Mouse (Mus musculus) kidney, adult 8-10 months (tissue): Measurements from ENCODE around the gene Llph.

Experiments used
- DNase-seq, 2 experiments: peaks; one replicate each; pipeline ENCODE4 v3.0.0; 2022

The Llph gene

GRCm38 (mm10) chr10:120219578-120220359 lies 7.1 kb upstream of the Llph start:
- no peak for DNase-seq

DNA sequence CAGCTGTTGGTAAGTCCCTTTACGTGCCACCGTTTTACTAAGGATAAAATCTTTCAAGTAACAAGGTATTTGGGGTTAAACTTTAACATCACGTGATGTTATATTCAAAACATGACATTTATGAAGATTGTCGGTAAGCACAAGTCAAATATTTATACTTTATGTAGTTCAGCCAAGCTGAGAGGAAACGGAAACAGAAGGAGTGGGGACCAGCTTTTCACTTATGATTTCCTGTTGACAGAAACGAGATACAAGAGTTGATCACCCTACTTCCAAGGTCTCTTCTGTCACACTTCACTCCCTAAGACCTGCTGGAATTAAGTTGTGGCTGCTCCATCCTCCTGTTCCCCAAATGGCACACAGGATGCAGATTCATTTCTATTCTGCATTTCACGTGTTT lies 6.1 kb upstream of the Llph start:
- no peak for DNase-seq

- DNase-seq: peak; percentile 35 to 63
Observed at GRCm38 (mm10) chr10:120231718-120232117, 4.8 kb downstream of the Llph start.

DNA sequence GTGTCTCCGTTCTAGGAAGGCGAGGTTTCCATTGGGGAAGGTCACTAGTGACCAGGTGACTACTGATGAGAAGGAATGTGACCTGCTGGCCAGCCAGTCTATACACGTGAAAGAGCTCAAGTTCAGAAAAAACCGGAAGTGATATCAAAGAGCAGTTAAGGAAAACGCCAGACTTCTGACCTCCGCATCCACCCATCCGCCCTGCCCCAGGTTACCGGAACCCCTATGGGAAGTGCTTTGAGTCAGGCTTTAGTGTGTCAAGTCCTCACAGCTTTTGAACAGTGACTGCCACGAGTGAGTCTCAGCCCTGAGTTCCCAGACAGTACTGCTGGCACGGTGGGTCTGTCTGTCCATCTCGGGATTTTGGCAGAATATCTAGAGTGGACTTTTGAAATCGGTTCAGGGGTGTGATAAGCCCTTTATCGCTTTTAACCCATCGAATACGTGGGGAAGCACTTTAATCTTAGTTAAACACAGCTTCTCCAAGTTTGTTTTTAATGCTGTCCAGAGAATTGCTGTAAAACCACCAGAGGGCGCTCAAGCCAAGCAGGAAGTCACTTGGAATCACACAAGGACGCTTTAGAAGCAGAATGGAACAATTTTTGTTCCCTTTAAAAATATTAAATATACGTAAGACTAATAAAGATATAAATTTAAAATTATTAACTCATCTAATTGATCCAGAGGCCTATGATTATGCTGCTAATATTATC lies 6.9 kb downstream of the Llph start:
- DNase-seq: peak; percentile 23 to 52

- no peak for DNase-seq
Observed at GRCm38 (mm10) chr10:120236855-120237254, 10.0 kb downstream of the Llph start.

DNA sequence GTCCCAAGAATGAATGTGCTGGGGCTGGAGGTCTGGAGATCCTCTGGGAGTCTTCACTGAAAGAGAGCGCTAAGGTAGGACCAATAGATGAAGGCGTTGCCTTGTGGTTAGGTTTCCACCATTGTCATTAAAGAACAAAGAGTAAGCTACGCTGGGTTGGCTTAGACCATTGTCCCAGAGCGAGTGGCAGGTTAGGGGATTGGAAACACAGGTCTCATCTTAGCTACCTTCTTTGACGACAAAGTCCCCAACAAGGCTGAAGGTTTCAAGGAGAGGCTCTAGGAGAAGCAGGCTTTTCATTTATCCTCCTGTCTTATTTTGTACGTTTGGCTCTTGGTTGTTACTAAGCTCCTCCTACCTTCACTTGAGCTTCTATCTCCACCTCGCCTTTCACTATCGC lies 11.4 kb downstream of the Llph start:
- DNase-seq: no peak

DNA sequence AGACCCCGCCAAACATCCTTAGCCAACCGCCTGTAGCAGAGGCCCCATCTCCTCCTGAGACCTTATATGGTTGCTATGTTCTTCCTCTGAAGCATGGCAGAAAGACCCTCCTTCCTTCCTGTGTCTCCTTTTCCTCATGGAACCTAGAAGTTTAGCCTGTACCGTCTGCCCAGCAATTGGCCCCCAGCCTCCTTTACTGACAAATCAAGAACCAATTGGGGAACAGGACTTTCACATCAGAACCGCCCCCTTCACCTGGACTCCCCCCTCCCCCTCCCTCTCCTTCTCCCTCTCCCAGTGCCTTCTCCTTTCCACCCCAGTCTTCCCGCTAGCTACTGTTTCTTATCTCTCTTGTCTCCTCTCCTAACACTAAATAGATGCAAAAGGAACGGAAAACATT lies 12.6 kb downstream of the Llph start:
- no peak for DNase-seq

- no peak for DNase-seq
Observed at GRCm38 (mm10) chr10:120242421-120242820, 15.6 kb downstream of the Llph start.

DNA sequence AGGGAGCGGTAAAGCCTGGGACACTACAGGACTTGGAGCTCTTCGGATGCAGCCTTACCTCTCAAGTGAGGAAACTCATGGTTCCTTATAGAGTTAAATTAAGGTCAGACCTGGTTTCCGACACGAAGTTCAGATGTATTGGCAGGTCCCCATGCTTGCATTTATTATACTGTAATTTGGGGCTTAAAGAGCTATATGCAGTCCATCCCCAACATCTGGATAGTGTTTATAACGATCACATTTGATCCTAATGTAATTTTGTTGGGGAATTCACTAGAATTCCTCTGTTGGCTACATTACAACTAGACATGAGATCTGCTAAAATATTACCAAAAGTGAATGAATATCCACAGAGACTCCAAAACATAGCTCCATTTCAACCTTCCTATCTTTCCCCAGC lies 18.8 kb downstream of the Llph start:
- no peak for DNase-seq

DNA sequence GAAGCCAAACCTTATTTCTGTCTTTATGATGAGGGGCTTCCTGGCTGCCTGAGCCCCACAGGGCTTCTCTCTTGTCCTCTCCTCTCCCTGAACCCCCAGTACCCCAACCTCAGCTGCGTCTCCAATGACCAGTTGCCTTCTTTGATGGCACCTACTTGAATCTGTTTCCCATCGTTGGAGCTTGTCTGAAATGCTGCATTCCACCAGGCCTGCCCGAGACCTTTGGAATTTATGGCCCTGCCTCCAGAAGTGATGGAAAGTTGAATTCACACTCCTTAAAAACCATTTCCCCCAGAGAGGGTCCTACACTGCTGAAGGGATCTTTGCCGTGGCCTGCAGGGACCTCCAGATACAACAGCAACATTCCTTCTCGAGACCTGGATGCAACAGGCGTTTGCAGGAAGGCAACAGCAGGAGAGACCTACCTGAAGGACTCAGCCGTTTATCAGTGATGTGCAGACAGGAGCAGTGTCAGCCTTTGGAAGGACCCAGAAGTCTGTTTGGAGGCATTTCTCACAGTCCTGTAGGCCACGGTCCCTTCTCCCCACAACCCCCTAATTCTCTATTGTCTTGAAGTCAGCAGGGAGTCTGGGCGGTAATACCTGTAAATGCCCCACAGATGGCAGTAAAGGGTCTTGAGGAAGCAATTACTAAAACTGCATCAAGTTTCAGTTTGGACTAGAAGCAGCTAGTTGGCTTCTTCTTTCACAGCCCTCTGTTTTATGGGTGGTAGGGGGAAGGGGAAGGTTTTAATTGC lies 20.3 kb downstream of the Llph start:
- DNase-seq: peak; percentile 41 to 57

DNA sequence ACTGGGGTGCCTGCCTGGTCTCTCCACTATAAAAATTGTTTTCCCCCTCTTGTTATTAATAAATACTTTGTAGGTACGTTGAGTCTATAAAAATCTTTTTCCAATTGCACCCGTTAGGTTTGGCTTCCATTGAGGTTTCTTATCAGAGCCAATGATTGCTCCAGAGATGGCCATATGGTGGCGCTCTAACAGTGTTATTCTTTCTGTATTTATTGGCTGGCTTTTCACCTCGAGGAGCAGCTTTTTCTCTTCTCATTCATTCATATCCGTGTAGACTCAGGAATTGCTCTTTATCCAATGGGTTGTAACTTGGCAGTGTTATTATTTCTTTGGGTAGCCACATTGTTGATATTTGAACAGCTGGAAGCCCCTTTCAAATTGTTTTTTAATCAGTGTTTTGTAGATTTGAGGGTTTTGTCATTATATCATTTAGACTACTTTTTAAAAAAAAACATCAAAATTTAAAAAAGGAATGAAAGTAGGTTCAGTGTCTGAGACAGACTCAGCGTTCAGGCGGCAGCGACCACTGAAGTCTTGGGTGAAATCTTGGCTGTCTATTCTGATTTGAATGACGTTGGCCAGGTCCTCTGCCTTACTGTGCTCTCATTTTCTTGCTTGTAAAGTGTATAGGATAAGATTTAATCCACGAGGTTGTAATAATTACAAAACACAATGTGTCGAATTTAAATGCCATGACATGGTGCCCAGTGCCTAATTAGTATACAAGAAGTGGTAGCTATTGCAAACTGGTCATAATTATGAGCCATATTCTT lies 24.2 kb downstream of the Llph start:
- no peak for DNase-seq

GRCm38 (mm10) chr10:120251791-120252190 lies 24.9 kb downstream of the Llph start:
- DNase-seq: no peak

- no peak for DNase-seq
Observed at GRCm38 (mm10) chr10:120252800-120253199, 25.9 kb downstream of the Llph start.

DNA sequence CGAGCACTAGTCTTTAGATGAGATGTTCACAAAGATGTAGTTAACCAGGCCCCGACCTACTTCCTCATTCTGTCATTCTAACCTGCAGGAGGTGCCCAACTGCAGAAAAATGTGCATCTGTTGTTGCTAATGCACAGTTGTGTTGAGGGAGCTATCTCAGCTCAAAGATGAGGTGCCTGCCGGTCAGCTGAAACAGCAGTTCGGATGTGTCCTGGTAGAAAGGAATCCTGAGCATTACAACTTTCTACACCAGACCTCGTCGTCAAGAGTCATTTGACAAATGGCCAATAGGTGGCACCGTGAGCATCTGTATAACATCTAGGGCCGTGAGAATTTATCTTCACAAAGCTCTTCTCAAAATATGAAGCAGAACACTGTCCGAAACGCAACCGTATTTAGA lies 30.4 kb downstream of the Llph start:
- DNase-seq: peak in 1 of 2 experiments; percentile 55

GRCm38 (mm10) chr10:120267790-120268189 lies 40.9 kb downstream of the Llph start:
- DNase-seq: no peak

GRCm38 (mm10) chr10:120269946-120270345 lies 43.1 kb downstream of the Llph start:
- DNase-seq: no peak

- peak; percentile 11 to 55 for DNase-seq
Observed at GRCm38 (mm10) chr10:120270777-120271176, 43.9 kb downstream of the Llph start.

GRCm38 (mm10) chr10:120271318-120271717 lies 44.4 kb downstream of the Llph start:
- DNase-seq: no peak

DNA sequence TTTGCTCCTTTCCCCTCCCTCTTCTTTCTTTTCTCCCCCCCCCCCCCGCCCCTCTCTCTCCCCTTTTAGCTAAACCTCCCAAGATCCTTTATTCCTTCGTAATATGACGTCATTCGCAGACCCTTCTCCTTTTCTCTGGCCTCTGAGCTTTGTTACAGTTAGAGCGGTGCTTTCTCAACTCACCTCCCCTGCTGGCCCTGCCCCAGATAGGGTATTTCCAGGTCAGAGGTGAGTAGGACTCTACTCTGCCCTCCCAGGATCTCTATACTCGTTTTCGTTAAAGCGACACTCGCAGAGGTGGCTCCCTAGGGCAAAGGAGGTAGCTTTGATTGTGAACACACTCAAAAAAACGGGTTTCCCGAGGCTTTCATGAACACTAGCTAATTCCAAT lies 45.0 kb downstream of the Llph start:
- DNase-seq: no peak

- DNase-seq: no peak
Observed at GRCm38 (mm10) chr10:120272270-120272883, 45.5 kb downstream of the Llph start.

GRCm38 (mm10) chr10:120273335-120273734 lies 46.5 kb downstream of the Llph start:
- no peak for DNase-seq

DNA sequence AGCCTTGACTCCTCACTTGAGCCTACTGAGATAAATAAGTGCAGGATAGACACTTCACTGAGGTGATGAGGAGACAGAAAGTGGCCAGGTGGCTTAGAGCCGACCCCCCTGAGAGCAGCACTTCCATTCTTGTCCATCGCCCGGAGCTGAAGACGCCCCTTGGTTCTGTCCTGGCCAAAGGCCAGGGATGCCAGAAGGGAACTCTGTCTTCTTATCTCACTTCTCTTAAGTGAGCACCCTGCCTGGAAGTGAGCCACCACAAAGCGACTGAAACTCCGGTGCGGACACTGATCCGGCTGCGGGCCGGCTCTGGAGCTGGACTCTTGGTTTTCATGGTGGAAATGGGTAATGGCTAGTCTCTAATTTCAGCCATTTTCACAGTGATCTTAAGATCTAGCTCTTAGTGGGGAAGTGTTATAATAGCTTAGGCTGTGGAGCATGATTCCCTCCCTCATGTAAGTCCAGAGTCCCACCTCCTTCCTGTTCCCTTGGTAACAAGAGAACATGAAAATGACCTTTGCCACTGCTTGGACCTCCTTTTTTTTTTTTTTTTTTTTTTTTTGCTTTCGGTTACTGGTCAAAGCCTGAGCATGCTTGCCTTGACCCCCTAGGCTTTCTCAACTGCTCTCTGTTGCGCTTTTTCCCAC lies 52.7 kb downstream of the Llph start:
- DNase-seq: peak in 1 of 2 experiments; percentile 7
